Mouse (Mus musculus) CD4-positive naive resting alpha-beta T cell, adult 76 days (primary cell): ENCODE results near the gene Cyp2b13. TPM values are rescaled to one million over a fixed set of nuclear protein-coding genes. Genes with fewer than 3 reads are reported as not detected.

Source experiments
- total RNA-seq: library from RNA; stranded (reverse); gene quantifications from one replicate; pipeline ENCODE4 v1.2.4, GENCODE M21; 2023

Cyp2b13 gene
- total RNA-seq: not detected

GRCm38 (mm10) chr7:26061197-26061596 lies at the start of gene Cyp2b13:
Gene Cyp2b13 (plus strand): TSS chr7:26061497.

Other genes starting within 250 kb of the Cyp2b13 start
- gene Cyp2s1, start 244.6 kb upstream of the Cyp2b13 start, total RNA-seq: 10.3 TPM
- gene Cyp2b10, start 163.9 kb upstream of the Cyp2b13 start, total RNA-seq: not detected
- gene Cyp2b9, start 111.9 kb downstream of the Cyp2b13 start, total RNA-seq: not detected
- gene Vmn1r184, start 198.8 kb downstream of the Cyp2b13 start, total RNA-seq: not detected
- gene Cyp2a4, start 245.7 kb downstream of the Cyp2b13 start, total RNA-seq: not detected